Mouse (Mus musculus): Measurements from ENCODE around the gene Golph3l.
"Not testable (repeated sequence)": the region's sequence is repeated elsewhere in the genome, so short reads cannot be mapped to it uniquely, and the experiment has no call there.

Gene Golph3l

DNA sequence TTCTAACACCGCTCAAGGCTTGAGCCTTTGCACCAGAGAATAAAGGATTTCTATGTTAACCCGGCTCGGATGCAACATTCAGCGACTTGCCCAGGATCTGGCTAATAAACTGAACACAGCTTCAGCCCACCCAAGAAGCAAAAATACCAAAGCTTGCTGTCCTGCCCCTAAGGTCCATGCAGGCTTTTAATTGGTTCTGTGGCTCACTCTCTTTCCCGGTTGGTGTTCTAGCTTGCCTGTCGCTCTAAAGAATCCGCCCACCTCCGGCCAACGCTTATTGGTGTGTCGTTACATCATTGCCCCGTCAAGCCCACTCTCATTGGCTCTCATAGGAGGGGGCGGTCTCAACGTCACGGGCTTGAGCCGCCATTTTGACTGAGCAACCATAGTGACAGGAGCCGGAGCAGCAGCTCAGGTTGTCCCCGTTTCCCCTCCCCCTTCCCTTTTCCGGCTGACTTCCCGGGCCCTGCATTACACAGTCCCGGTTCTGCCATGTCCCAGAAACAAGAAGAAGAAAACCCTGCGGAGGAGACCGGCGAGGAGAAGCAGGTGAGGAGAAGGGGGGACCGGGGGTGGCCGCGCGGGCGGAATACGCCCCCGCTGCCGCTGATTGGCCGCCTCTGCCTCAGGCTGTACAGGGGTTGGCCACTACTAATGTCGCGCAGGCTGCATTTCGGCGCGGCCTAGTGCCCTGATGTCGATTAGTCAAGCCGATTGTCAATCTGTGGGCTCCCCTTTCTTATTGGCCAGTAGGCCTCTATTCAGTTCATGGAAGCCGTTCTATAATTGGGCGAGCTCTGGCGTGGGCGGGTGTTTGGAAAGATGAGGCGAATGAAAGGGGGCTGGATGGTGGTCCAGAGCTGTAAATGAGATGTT lies 36.1 kb downstream of the Golph3l start, which contains the start of gene Ensa:
Gene Ensa, plus strand, starts transcription at position 366 of the 876 bp plus-strand sequence.
- DNase-seq (ENCODE audit: low spot score in 2 of 2): peak; percentile 96 to 97

DNA sequence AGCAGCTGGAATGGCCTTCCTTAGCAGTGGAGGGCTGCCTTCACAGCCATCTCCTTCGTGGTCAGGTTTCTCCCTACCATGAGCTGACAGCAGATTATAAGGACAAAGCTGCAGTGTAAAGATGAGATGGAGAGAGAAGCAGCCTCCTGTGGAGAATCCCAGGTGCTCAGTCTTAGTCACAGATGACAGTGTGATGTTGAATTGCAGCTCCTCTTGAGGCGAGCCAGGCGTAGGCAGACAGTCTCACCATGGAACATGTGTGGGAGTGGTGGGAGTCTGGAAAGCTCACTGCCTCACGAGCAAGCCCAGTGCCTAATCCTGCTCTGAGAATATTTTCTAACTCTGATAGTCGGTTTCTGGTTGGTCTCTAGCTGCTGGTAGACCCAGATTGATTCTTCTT lies 39.0 kb downstream of the Golph3l start:
- no peak for DNase-seq (ENCODE audit: low spot score in 2 of 2)

DNA sequence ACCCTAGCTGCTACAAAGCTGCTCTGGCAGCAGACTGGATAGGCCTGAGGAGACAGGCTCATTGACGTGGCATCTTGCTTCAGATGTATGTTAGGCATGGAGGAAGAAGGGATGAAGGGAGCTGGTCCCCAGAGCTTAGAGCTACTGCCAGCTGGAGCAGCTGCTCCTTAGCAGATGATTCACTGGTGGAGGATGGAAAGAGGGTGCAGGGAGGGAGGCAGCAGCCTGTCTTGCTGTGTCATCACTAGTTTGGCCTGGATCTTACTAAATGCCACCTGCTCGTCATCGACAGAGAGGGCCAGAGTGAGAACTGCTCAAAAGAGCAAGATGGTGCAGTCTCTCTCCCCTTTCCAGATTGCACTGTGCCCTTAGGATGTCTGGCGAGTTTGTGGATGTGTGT lies 41.0 kb downstream of the Golph3l start:
- no peak for DNase-seq (ENCODE audit: low spot score in 2 of 2)

DNA sequence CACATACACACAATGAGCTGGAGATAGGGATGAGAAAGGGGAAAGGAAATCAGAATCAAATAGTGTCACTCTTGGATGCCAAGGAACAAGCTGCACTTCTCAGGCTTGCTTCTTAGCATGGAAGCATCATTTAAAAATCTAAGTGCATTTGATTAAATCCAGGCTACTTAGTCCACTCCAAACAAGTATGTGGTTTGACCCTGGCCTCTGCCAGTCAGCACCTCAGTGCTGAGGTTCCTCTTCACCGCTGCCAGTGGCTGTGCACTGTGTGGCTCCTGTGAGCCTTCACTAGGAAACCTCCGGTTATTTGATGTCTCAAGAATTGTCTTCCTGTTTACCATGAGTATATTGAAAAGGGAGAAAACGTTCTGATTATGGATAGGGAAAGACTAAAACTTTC lies 42.1 kb downstream of the Golph3l start:
- no peak for DNase-seq (ENCODE audit: low spot score in 2 of 2)

DNA sequence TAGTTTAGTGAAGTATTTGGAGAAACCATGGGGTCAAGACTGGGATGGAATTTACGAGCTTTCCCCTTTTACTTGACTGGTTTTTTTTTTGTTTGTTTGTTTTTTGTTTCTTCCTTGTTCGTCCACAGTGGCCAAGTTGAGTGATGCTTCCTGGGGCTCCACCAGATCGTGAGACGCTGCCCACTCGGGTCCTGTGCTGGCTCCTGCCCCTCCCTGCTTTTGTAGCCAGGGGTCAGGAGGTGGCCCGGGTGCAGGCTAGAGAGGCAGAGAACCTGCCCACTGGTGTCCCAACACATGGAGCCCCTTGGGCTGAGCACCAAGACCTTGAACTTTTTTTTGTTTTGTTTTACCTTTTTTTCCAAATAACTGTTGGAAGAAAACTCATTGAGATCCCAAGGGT lies 42.6 kb downstream of the Golph3l start:
- no peak for DNase-seq (ENCODE audit: low spot score in 2 of 2)

DNA sequence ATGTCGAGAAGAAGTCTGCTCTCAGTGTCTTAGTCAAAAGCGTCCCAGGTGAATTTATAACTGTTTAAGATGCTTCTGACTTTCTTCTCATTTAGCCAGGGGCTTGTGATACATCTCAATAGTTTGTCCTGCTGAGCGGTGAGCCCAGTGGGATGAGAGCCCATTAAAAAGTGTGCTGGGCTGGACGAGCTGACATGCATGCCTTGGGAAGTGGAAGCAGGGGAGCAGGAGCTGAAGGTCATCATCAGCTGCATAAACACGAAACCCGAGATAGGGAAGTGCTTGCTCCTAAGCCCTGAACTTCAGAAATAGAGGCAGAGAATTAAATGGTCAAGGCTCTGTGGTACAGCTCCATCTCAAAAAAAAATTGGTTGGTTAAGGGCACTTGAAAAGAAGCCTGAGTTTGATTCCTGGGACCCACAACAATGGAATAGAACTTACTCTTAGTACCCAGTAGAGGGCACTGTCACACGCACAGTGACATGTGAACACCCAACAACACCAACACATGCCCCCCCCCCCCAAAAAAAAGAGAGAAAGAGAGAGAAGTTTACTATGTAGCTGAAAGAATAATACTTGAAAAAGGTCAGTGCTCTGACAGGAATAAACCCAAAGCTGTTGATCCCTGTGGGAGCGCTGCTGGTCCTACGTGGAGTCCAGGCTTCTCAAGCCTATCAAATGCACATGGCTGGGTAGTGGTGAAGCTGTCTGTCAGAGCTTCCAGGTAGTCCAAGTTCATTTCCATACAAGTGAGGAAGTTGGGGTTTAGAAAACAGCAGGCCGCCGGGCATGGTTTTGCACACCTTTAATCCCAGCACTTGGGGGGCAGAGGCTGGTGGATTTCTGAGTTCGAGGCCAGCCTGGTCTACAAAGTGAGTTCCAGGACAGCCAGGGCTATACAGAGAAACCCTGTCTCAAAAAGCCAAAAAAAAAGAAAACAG lies 44.2 kb downstream of the Golph3l start:
- DNase-seq (ENCODE audit: low spot score in 2 of 2): no peak

DNA sequence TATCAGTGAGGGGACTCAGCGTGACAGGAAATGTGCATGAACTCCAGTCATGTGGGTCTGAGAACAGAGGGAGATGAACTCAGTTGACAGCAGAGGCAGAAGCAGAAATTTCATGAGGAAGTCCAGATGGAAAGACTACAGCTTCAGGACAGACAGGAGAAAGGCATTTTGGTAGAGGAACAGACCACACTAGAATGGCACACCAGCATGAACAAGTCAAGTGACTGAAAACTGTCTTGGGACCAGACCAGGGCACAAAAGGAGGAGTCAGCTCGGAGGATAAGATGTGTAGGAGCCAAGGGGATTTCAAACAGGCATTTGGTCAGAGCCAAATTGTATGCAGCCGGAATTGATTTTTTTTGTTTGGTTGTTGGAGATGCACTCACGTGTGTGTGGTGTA lies 46.9 kb downstream of the Golph3l start:
- no peak for DNase-seq (ENCODE audit: low spot score in 2 of 2)

DNA sequence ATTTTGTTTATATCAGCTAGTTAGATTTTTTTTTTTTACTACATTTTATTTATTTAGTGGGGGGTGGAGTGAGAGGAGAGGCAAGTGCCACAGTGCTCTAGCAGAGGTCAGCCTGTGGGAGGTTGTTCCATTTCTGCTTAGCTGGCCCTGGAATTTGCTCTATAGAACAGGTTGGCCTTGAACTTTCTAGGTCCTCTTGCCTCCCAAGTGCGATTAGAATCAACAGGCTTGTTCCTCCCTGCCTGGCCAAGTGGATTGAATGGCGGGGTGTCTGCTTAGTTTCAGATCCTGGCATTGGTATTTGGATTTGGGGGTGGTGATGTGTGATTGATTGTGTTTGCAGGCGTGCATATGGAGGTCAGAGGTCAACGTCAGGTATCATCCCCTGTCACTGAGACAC lies 47.3 kb downstream of the Golph3l start:
- no peak for DNase-seq (ENCODE audit: low spot score in 2 of 2)

DNA sequence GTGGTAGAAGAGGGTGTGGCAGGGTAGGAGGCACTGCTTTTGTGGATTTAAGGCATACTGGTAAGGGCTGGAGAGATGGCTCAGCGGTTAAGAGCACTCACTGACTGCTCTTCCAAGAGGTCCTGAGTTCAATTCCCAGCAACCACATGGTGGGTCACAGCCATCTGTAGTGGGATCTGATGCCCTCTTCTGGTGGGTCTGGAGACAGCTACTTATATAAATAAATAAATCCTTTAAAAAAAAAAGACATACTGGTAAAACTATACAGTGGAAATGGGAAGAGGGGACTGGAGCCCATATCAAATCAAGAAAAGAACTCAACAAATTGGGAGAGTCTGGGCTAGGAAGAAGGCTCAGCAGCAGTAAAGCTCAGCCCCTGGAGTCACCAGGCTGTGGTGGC lies 51.0 kb downstream of the Golph3l start:
- DNase-seq (ENCODE audit: low spot score in 2 of 2): no peak

DNA sequence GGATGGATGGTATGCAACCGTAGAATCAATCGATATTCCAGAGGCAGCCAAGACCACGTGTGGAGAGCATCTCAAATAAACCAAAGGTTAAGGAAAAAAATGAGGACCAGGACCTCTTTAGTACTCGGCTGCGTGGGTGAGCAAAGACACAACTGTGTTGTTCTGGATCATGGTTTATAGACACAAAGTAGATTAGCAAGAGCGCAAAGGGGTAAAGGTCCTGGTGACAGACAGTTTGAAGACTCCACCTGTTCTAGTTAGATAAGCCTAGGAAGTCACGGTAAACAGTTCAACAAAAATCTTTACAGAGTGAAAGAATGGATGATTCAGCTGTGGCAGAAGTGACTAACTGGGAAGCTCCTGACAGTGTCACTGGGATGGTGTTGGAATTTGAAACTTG lies 54.4 kb downstream of the Golph3l start:
- no peak for DNase-seq (ENCODE audit: low spot score in 2 of 2)

DNA sequence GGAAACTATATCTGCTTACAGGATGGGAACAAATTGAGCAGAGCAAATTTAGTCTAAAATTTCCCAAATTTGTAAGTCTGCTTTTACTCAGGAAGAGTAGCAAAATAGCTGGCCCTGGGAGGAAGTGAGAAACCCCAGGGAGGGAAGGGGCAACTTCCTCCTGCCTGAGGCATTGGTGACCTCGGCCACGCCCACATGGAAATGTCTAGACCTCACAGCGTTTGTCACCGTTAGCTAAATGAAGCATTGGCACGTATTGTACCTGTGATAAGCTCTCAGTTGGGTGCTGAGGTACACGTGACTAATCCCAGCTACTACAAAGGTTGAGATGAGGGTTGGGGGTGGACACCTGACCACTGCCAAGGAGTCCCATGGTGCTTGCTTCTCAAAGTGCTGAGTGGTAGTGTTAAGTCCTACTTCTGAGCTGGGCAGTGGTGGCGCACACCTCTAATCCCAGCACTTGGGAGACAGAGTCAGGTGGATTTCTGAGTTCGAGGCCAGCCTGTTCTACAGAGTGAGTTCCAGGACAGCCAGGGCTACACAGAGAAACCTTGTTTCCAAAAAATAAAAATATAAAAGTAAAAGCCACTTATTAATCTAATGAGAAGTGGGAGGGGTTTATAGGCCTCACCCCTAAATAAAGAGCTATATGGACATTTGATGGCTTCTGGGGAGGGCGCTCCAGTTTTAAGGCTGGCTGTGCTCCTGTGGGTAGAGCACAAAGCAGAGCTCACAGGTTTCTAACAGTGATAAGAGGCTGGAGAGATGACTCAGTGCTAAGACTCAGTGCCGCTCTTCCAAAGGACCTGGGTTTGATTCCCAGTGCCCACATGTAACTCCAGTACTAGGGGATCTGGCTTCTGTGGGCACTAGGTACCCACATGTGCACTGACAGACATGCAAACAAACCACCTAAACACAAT lies 56.8 kb downstream of the Golph3l start:
- peak in 1 of 2 experiments; percentile 79 for DNase-seq (ENCODE audit: low spot score in 2 of 2)

DNA sequence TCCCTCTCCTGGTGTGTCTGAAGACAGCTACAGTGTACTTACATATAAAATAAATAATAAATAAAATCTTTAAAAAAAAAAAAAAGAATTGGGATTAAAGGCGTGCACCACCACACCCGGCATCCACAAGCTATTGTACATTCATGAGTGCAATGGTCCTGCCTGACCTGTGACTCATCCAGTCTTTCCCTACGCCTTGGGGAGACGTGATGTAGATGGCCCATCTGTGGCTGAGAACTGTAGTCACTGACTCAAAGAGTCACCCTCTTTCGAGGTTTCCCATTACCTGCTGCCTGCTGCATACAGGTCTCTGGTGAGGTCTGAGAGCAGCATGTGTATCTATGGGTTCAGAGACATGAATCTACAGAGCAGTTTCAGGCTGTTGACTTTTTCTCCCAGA lies 59.3 kb downstream of the Golph3l start:
- no peak for DNase-seq (ENCODE audit: low spot score in 2 of 2)

DNA sequence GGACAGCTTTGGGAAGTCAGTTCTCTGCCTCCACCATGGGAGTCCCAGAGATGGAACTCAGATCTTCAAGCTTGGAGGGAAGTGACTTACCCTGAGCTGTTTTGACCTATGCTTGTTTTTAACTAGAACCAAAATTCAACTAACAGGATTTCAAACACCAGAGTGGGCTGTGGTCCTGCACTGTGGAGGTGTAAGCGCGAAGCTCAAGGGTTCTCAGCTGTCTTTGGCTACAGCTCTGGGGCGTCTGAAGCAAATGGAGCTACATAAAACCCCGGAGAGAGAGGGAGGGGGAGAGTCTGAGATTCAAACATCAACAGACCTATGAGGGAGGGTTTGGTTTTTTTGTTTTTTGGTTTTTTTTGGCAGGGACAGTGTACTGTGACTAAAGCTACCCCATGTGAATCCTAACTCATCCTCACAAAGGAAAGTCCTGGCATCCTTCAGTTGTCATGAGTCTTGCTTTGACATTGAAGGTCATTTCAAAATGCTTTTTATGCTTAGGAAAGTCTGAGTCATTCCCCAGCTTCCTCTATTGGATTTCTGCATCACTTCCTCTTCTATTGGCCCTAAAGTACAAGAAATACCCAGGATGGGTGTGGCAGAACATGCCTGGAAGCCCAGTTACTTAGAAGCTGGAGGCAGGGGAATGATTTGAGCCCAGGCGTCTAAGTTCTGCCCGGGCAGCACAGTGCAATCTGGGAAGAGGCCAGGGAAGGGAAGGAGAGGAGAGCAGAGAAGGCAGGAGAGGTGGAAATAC lies 61.7 kb downstream of the Golph3l start:
- no peak for DNase-seq (ENCODE audit: low spot score in 2 of 2)

DNA sequence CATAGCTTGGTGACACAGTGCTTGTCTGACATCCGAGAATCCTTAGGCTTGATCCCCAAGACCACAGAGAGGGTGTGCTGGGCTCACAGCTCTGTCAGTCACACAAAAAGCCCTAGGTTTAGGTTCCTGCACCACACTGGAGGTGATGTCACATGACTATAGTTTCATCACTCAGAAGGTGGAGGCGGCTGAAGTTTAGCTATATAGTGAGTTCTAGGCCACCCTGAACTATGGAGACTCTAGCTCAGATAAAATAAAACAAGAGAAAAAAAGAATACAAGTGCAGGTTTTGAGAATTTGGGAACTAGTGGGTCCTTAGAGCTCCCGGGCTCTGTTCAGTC lies 62.3 kb downstream of the Golph3l start:
- DNase-seq (ENCODE audit: low spot score in 2 of 2): no peak

DNA sequence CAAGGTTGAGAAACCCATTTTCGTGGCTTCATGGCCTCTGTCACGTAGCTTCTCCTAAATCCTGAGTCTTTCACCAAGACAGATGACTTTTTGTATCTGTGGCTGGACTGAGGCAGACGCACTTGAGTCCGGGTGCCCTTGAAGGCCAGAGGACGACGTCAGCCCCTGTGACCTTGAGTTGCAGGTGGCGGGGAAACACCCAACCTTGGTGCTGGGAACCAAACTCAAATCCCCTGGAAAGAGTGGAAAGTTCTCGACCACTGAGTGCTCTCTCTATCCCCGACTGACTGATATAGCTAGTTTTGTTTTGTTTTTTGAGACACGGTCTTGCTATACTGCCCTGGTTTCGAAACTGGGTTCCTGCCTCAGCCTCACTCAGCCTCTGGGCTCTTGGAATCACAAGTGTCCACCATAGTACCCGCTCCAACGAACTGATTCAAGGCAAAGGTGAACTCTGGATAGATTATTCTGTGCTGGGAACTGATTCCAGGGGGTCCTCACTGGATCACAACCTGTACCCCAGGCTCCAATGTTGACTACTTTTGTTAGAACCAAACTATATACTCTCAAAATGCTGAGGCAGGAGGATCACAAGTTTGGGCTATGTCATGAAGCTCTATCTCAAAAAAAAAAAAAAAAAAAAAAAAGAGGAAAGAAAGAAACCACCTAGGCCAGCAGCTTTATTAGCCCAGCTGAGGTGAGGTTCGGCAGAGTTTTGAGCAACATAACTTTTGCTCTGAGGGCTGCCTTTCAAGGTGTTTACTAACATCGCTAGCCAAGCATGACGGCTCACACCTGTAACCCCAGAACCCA lies 62.9 kb downstream of the Golph3l start:
- DNase-seq (ENCODE audit: low spot score in 2 of 2): no peak

DNA sequence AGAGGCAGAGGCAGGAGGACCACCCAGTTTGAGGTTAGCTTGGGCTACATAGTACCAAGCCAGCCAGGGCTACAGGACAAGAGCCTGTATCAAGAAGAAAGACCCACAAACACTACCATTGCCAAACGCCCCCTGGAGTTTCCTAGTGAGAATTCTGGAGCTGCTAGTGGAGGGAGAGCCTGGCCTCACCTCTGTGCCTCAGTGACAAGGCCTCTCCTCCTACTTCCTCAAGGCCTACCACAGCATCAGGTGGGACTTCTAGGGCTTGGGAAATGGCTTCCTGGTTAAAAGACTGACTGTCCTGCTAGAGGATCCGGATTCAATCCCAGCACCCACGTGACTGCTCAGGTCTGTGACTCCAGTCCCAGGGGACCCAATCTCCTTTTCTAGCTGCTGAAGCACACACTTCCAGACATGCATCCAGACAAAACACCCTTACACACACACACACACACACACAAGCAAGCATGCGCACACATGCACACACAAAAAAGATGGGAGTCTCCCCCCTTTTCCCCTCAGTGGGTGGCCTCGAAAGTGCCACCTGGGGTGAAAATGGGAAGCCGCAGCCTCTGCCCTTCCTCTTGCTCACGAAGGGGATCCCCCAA lies 63.6 kb downstream of the Golph3l start:
- DNase-seq (ENCODE audit: low spot score in 2 of 2): peak in 1 of 2 experiments; percentile 56

DNA sequence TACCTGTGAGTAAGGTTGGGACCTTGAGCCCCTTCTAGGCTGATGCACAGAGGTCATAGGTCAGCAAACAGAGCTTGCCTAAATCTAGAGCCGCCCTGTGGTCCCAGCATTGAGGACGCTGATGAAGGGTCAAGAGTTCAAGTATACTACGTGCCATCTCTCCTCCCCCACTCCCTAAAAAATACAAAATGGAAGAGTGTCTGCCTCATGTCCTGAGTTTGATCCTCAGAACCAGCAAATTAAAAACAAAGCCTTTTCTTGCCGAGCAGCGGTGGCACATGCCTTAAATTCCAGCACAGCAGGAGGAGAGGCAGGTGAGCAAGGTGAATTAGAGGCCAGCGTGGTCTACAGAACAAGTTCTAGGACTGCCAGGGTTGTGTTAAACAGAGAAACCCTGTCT lies 64.1 kb downstream of the Golph3l start:
- no peak for DNase-seq (ENCODE audit: low spot score in 2 of 2)

DNA sequence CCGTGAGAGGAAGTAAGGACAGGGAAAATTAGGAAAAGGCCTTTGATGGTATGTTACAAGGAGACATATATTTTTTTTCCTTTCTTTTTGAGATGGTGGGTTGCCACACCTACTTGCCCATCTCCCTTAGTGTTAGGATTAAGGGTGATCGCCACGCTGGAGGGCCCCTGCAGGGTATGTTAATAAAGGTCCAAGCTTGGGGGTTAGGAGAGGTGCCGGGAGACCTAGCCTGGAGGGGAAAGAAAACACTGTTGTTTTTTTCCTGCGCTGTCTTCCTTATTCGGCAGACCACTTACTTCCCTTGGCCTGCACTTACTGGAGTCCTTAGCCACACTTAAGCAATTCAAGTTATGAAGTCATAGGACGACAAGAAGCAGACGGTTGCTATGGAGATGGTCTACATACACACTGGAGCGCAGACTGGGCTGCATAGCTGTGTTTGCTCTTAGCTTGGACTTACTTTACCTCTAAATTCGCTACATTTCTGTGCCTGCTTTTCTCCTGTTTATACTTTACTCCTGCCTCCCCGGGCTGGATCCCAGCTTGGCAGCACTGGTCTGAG lies 64.8 kb downstream of the Golph3l start:
- no peak for DNase-seq (ENCODE audit: low spot score in 2 of 2)

DNA sequence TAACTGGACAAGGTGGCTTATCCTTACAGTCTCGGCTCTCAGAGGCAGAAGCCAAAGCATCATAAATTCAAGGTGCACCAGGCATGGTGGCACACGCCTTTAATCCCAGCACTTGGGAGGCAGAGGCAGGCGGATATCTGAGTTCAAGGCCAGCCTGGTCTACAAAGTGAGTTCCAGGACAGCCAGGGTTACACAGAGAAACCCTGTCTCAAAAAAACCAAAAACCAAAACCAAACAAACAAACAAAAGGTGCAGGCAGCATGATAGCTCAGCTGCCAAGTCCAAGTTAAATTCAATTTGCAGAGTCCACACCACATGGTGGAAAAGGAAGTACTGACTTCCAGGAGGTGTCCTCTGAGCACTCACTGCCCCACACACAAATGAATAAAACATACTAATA lies 65.6 kb downstream of the Golph3l start:
- DNase-seq (ENCODE audit: low spot score in 2 of 2): not testable (repeated sequence)
